Mouse (Mus musculus): Measurements from ENCODE around the gene Nudt6.

The Nudt6 gene

GRCm38 (mm10) chr3:37420072-37420471 is at the start of gene Nudt6:
TSS of gene Nudt6 (minus strand) at chr3:37420211.
- peak; percentile 85 to 90 for DNase-seq (ENCODE audit: low spot score in 2 of 2)

DNA sequence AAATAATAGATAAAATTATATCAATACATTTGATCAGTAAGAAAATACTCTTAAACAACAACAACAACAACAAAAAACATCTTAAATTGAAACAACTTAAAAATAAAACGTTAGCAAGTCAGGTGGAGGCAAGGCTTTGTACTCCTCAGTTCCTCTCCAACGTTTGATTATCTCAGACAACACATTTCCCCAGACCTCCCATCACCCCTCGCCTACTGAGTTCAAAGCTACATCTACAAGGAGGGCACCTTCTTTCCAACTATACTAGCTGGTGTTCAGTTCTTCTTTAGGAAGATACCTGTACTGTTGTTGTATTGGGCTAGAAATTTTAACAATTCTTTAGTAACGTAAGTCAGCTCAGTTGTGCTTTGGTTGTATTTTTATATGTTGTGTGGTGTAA is 49.3 kb upstream of the Nudt6 start:
- no peak for DNase-seq (ENCODE audit: low spot score in 2 of 2)

- DNase-seq (ENCODE audit: low spot score in 2 of 2) = no peak
These were observed 48.2 kb upstream of the Nudt6 start for GRCm38 (mm10) chr3:37468170-37468569.

DNA sequence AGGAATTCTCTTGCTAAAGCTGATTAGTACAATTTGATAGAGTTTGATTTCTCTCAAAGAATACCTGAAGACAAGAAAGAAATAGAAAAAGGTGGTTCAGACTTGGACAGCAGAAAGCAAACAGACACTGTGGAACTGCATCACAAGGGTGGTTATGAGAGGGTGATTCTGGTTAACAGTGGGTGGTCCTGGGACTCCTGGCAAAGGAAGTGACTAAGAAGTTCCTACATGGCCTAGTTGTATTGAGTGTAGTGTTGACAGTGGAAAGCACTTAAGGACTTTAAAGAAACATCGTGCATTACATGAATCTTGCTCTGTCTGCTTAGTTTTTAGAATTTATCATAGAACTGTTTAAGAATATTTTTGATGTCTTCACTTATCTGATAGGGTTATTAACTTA is 36.0 kb upstream of the Nudt6 start:
- no peak for DNase-seq (ENCODE audit: low spot score in 2 of 2)

DNA sequence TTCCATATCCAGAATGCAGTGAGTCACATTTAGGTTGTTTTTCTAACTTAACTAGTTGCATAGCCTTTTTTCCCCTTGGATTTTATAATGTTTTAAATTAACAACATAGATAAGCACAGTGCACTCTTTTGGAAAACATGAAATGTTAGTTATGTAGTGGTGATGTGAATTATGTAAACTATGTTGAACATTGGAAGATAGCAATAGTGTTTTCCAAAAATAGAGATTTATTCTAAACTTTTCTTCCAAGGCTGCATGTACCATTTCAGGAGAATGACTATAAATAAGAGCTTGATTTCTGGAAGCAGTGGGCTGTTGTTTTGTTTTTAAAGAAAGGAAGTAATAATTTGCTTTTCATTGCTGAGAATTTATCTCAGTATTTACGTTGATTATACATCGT is 23.4 kb upstream of the Nudt6 start:
- DNase-seq (ENCODE audit: low spot score in 2 of 2) = no peak

DNA sequence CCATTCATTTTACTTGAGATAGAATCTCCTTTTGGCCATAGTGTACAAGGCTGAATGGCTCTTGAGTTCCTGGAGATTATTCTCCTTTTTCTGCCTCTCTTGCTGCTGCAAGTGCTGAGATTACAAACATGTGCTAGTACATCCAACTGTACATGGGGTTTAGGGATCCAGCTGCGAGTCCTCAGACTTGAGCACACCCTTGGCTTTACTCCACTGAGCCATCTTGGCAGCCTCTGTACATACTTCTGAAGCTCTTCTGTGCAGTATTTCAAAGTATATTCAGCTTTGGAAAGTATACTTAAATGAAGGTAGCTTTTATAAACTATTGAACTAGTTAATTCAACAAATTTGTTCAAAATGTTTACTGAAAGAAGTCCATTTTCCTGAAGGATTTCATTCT is 19.8 kb upstream of the Nudt6 start:
- DNase-seq (ENCODE audit: low spot score in 2 of 2) = no peak

DNA sequence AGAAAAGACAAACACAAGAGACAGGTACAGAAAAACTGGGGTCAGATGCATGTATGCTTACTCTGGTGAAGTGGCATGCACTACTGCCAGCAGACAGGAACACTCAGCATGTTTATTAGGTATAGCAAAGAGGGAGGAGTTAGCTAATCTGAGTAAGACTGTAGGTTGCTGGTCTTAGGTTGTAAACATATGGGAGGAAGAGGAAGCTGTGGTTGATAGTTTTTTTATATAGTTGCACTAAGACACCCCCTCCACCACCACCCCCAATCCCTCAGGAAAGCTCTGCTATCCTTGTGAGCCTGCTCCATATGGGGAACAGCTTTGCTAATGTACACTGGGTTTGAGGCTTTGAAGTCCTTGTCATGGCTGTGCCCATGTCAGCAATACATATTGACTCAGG is 10.3 kb upstream of the Nudt6 start:
- no peak for DNase-seq (ENCODE audit: low spot score in 2 of 2)

DNA sequence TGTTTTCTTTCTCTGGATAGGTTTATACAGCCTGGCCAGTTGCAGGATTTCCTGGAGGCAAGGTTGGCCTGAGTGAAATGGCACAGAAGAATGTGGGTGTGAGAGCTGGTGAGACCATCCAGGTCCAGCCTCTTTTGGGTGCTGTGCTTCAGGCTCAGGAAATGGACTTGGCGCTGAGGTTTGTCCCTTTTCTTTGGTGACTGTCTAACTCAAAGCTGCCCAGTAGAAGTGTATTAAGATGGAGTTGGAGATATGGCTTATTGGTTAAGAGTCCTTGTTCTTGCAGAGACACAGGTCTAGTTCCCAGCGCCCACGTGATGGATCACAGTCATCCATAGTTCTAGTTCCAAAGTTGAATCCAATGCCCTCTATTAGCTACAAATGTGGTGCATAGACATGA is 6.1 kb upstream of the Nudt6 start:
- no peak for DNase-seq (ENCODE audit: low spot score in 2 of 2)

GRCm38 (mm10) chr3:37421179-37421578 is 1.2 kb upstream of the Nudt6 start:
- no peak for DNase-seq (ENCODE audit: low spot score in 2 of 2)

DNA sequence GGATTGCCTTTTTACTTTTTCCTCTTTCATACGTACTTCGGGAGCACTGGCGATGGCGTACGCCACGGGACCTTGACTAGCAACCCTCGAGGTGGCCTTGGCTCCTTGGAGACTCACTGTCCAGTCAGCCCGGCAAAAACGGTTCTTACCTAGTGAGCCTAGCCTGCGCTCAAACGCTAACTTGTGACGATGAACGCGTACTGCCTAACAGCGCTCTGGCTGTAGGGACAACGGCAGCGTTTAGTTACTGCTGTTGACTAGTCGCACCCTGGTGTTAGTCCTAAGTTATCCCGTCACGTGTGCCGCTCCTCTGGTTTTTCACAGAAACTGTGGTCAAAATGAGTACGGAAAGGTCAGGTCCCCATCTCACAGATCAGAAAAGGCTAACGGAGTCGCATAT is 630 bp upstream of the Nudt6 start:
- peak in 1 of 2 experiments; percentile 24 for DNase-seq (ENCODE audit: low spot score in 2 of 2)

GRCm38 (mm10) chr3:37419458-37419991 is 486 bp downstream of the Nudt6 start, which contains the start of gene Spata5:
TSS of gene Spata5 (plus strand) at chr3:37419896.
- DNase-seq (ENCODE audit: low spot score in 2 of 2) = peak; percentile 94 to 97

DNA sequence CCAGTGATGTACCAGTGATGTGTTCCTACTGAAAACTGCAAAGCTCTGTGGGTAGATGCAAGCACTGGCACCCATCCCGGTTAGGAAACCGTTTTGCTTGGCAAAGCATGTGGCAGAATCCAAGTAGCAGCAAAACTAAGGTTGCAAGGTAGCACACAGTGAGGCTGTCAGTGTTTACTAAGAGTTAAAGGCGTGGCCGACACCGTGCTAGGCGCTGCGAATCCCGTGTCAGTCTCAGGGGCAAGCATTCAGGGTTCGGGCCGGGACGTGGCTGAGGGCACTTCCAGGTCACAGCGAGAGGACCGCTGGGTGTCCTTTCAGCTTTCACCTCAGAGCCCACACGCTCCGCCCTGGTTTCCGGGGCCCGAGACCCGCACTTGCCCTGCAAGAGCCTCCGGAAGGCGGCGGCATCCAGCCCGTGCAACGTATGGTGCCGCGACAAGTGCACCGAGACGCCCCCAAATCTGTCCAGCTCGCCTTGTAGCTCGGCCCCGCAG is 1.0 kb downstream of the Nudt6 start:
- peak; percentile 87 to 88 for DNase-seq (ENCODE audit: low spot score in 2 of 2)

DNA sequence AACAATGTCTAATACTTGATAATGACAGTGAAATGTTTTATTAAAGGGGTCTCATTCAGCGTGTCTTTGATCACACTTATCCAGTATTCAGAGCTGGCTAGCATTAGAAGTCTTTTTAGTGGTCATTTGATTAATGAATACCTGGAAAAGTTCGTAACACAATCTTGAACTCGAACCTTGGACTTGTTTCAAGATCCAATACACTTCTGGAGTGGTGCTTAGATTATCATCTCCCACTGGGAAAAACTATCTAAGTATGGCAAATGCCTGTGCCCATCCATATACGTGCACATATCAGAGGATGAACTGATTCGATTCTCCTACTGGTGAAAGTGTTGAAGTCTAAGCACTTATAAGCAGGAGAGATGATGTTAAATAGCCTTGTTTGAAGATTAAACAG is 1.7 kb downstream of the Nudt6 start:
- no peak for DNase-seq (ENCODE audit: low spot score in 2 of 2)

DNA sequence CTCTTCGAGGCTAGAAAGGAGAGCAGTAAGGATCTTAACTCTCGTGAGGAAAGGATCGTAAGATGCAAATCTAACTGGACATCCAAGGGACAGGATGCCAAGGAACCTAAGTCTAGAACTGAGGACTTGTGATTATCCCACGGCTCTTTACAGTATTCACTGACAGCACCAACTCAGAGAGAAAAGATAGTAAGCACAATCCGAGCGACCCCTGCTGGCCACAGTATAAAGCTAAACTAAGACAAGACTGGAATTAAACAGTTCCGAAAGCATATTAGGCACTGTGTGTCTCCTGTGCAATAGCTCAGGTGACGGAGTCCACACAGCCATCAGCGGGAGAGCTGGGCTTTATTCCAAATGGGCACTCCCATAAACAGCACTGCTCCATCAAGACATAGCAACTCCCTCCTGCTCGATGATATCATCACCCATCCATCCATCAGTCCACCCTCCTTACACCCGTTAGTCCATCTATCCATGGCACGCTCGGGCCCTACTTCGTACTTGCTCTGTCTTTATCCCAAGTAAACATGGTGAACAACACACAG is 5.5 kb downstream of the Nudt6 start:
- peak; percentile 54 to 72 for DNase-seq (ENCODE audit: low spot score in 2 of 2)

DNA sequence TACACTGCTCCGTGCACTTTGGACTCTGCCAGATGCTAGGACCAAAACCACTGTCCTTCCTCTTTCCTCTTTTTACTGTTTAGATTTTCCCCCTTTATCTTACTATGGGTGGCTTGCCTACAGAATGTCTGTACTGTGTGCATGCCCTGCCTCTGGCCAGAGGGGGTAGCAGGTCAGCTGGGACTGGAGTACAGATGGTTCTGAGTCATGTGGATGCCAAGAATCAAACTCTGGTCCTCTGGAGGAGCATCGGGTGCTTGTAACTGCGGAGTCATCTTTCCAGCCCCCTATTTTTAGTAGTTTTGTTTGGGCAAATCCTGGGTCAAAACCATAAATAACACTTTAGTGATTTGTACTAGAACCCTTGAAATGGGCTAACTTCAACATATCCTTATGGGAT is 6.6 kb downstream of the Nudt6 start:
- no peak for DNase-seq (ENCODE audit: low spot score in 2 of 2)

- DNase-seq (ENCODE audit: low spot score in 2 of 2) = no peak
These were observed 12.4 kb downstream of the Nudt6 start for GRCm38 (mm10) chr3:37407598-37407997.

DNA sequence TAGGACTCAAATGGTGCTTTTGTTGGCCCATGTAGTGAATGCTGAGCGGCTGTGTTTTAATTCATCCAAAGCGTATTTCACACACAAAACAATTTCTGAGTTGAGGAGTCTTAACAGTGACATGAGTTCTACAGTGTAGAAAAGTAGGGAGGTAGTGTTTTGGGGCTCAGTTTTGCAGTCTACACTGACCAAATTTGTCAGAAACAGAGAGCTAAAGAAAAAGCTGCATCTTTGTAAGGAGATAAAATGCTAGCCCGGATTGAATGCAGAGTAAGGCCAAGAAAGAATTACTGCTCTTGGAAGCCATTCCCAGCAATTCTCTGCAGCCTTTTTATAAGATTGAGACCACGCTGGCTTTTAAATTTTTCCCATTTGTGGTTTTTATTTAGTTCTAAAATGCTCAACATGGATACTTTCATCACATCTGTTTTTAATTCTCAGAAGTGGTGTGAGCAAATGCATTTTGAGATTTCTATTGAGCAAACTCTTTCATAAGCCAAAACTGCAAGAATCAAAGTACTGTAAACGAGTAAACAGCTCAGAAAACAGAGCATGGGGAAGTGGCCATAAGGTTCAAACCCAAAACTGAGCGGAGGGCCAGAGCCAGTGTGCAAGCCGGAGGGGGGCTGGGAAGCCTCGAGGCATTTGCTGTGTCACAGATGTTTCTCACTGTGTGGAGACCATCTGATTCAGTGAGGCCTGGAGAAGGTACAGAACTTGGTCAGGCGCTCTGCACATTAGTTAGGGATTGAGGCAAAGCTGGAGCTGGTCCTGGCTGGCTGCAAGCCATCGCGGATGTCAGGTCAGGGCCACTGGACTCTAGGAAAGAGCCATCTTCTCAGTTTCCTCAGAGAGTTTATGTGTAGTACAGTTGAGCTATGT is 18.0 kb downstream of the Nudt6 start:
- no peak for DNase-seq (ENCODE audit: low spot score in 2 of 2)

GRCm38 (mm10) chr3:37398661-37399395 is 21.2 kb downstream of the Nudt6 start:
- no peak for DNase-seq (ENCODE audit: low spot score in 2 of 2)

DNA sequence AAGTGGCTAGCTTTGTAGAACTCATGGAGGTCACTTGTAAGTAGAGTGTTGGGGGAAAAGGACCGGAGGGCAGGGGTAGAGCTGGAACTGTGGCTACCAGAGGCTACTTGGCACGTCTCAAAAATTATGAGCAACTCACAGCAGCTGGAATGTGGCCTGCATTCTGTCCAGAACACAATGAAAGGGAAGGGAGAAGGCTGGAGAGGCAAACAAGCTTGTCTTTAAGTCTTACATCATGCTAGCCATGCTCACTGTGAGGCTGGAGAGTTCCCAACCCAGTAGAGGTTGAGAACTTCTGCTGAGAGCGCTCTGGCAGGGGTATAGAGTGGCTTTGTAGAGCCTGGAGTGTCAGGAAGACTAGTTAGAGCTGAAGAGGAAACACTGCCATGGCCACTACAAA is 22.4 kb downstream of the Nudt6 start:
- no peak for DNase-seq (ENCODE audit: low spot score in 2 of 2)

- no peak for DNase-seq (ENCODE audit: low spot score in 2 of 2)
These were observed 22.9 kb downstream of the Nudt6 start for GRCm38 (mm10) chr3:37396930-37397608.

GRCm38 (mm10) chr3:37387310-37387709 is 32.7 kb downstream of the Nudt6 start:
- no peak for DNase-seq (ENCODE audit: low spot score in 2 of 2)
